Mouse (Mus musculus): Measurements from ENCODE around the gene Agl. TPM values are rescaled to one million over a fixed set of nuclear protein-coding genes. Genes with fewer than 3 reads are reported as not detected.

Gene Agl
- polyA plus RNA-seq, 1 experiment from 2014 or later = 17.4 TPM

- DNase-seq = no peak
- 96% methylated on average over 4 of the region's 4 CpGs for WGBS
- Histone ChIP-seq H3K36me3 (ENCODE audit: control insufficient read depth, insufficient read depth, low read length) (no peaks in the 10 kb centered on the region), H3K27me3 (ENCODE audit: control insufficient read depth, insufficient read depth, low read length) (no peaks in the 10 kb centered on the region), H3K27ac (replicated peaks; ENCODE audit: low read depth, low read length) (no peak overlapping the region), H3K9ac (replicated peaks; ENCODE audit: low read length) (no peak overlapping the region), H3K4me3 (replicated peaks; ENCODE audit: low read depth, low read length) (no peak overlapping the region), H3K9me3 (ENCODE audit: control insufficient read depth, low read length) (no peaks in the 10 kb centered on the region), H3K4me2 (ENCODE audit: low read length) (no peak overlapping the region), H3K4me1 (ENCODE audit: control insufficient read depth, insufficient read depth, low read length) (no peaks in the 10 kb centered on the region)
- ATAC-seq (ENCODE audit: low FRiP score, low TSS enrichment) = no peak
Observed at GRCm38 (mm10) chr3:116701601-116702000, 106.4 kb downstream of the Agl start.

- Histone ChIP-seq H3K36me3 (ENCODE audit: control insufficient read depth, insufficient read depth, low read length) (peaks cover 3% of the 10 kb centered on the region; the same call in 1 of the 2 replicates), H3K27me3 (ENCODE audit: control insufficient read depth, insufficient read depth, low read length) (no peaks in the 10 kb centered on the region), H3K27ac (replicated peaks; ENCODE audit: low read depth, low read length) (no peak overlapping the region), H3K4me3 (replicated peaks; ENCODE audit: low read depth, low read length) (no peak overlapping the region), H3K9ac (replicated peaks; ENCODE audit: low read length) (no peak overlapping the region), H3K9me3 (ENCODE audit: control insufficient read depth, low read length) (no peaks in the 10 kb centered on the region), H3K4me1 (ENCODE audit: control insufficient read depth, insufficient read depth, low read length) (no peaks in the 10 kb centered on the region), H3K4me2 (ENCODE audit: low read length) (no peak overlapping the region)
- WGBS = 67% methylated on average over 2 of the region's 2 CpGs
- no peak for ATAC-seq (ENCODE audit: low FRiP score, low TSS enrichment)
- DNase-seq = peak; percentile 8
Observed at GRCm38 (mm10) chr3:116698786-116699185, 109.2 kb downstream of the Agl start.

DNA sequence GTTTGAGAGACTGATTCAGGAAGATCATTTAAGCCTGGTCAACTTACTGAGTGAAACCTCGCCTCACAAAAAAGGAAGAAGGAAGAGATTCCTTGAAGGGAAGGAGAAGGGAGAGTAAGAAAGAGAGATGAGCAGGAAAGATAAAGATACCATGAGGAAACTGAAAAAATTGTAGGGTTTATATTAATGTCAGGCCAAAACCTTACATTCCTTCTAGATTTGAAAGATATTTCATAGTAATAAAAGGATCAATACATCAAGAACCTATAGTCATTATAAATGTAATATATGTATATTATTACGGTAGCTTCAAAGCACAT is 112.3 kb downstream of the Agl start:
- Histone ChIP-seq H3K4me2 (ENCODE audit: low read length) (no peak overlapping the region), H3K9me3 (ENCODE audit: control insufficient read depth, low read length) (no peaks in the 10 kb centered on the region), H3K9ac (replicated peaks; ENCODE audit: low read length) (no peak overlapping the region), H3K27ac (replicated peaks; ENCODE audit: low read depth, low read length) (no peak overlapping the region), H3K27me3 (ENCODE audit: control insufficient read depth, insufficient read depth, low read length) (no peaks in the 10 kb centered on the region), H3K36me3 (ENCODE audit: control insufficient read depth, insufficient read depth, low read length) (peaks cover 3% of the 10 kb centered on the region; the same call in 1 of the 2 replicates), H3K4me1 (ENCODE audit: control insufficient read depth, insufficient read depth, low read length) (no peaks in the 10 kb centered on the region), H3K4me3 (replicated peaks; ENCODE audit: low read depth, low read length) (no peak overlapping the region)
- DNase-seq (no peak), ATAC-seq (ENCODE audit: low FRiP score, low TSS enrichment) (no peak)
- 93% methylated on average over 2 of the region's 2 CpGs for WGBS

GRCm38 (mm10) chr3:116694955-116695665 is 112.9 kb downstream of the Agl start:
- no peak overlapping the region for H3K4me2 ChIP-seq (ENCODE audit: low read length)
- no peak overlapping the region for H3K9ac ChIP-seq (replicated peaks; ENCODE audit: low read length)
- no peaks in the 10 kb centered on the region for H3K9me3 ChIP-seq (ENCODE audit: control insufficient read depth, low read length)
- DNase-seq (no peak), ATAC-seq (ENCODE audit: low FRiP score, low TSS enrichment) (no peak)
- 92% methylated on average over 8 of the region's 8 CpGs for WGBS
- H3K36me3 ChIP-seq (ENCODE audit: control insufficient read depth, insufficient read depth, low read length) = peaks cover 3% of the 10 kb centered on the region; the same call in 1 of the 2 replicates
- no peak overlapping the region for H3K4me3 ChIP-seq (replicated peaks; ENCODE audit: low read depth, low read length)
- no peak overlapping the region for H3K27ac ChIP-seq (replicated peaks; ENCODE audit: low read depth, low read length)
- H3K4me1 ChIP-seq (ENCODE audit: control insufficient read depth, insufficient read depth, low read length) = no peaks in the 10 kb centered on the region
- H3K27me3 ChIP-seq (ENCODE audit: control insufficient read depth, insufficient read depth, low read length) = no peaks in the 10 kb centered on the region

DNA sequence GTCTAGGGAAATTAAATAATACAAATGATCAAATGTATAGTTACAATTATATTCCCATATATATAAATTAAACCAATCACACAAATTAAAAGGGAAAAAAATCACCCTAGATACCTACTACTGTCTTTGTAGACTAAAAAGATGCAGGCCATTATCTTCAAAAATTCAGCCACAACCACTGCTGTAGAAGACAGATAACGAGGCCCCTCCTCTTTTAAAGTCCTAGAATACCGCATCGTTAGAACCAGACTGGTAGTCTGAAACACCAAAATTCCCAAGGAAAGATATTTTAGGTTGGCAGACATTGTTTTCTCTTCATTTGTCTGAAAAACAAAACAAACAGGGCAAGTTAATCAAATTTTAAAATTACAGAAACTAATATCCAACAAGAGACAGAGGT is 113.7 kb downstream of the Agl start:
- 87% methylated on average over 3 of the region's 3 CpGs for WGBS
- ATAC-seq (ENCODE audit: low FRiP score, low TSS enrichment) (no peak), DNase-seq (no peak)
- Histone ChIP-seq H3K4me1 (ENCODE audit: control insufficient read depth, insufficient read depth, low read length) (no peaks in the 10 kb centered on the region), H3K9me3 (ENCODE audit: control insufficient read depth, low read length) (no peaks in the 10 kb centered on the region), H3K27me3 (ENCODE audit: control insufficient read depth, insufficient read depth, low read length) (no peaks in the 10 kb centered on the region), H3K4me3 (replicated peaks; ENCODE audit: low read depth, low read length) (no peak overlapping the region), H3K36me3 (ENCODE audit: control insufficient read depth, insufficient read depth, low read length) (peaks cover 3% of the 10 kb centered on the region; the same call in 1 of the 2 replicates), H3K4me2 (ENCODE audit: low read length) (no peak overlapping the region), H3K9ac (replicated peaks; ENCODE audit: low read length) (no peak overlapping the region), H3K27ac (replicated peaks; ENCODE audit: low read depth, low read length) (no peak overlapping the region)

Other genes starting within 250 kb of the Agl start
- 0.34 and 0.49 TPM in 2 replicates for gene Lrrc39, start 245.2 kb downstream of the Agl start, polyA plus RNA-seq (2014; fragmentation: Nextera tagmentation; extraction: Ambion mirVana)
- gene Sass6, start 213.2 kb downstream of the Agl start, polyA plus RNA-seq (2014; fragmentation: Nextera tagmentation; extraction: Ambion mirVana) = 10.0 and 16.2 TPM in 2 replicates
- gene Trmt13, start 193.6 kb downstream of the Agl start, polyA plus RNA-seq (2014; fragmentation: Nextera tagmentation; extraction: Ambion mirVana) = 22.9 and 26.1 TPM in 2 replicates
- 61.4 and 75.5 TPM in 2 replicates for gene Mfsd14a, start 145.5 kb downstream of the Agl start, polyA plus RNA-seq (2014; fragmentation: Nextera tagmentation; extraction: Ambion mirVana)
- gene Gm43191, start 126.9 kb downstream of the Agl start, polyA plus RNA-seq (2014; fragmentation: Nextera tagmentation; extraction: Ambion mirVana) = not detected in 2 replicates
- 7.9 and 8.3 TPM in 2 replicates for gene Slc35a3, start 95.3 kb downstream of the Agl start, polyA plus RNA-seq (2014; fragmentation: Nextera tagmentation; extraction: Ambion mirVana)
- gene Frrs1, start 51.3 kb upstream of the Agl start, polyA plus RNA-seq (2014; fragmentation: Nextera tagmentation; extraction: Ambion mirVana) = 4.0 and 5.6 TPM in 2 replicates
- not detected in 2 replicates for gene 4930455H04Rik, start 160.1 kb upstream of the Agl start, polyA plus RNA-seq (2014; fragmentation: Nextera tagmentation; extraction: Ambion mirVana)
- gene Palmd, start 160.8 kb upstream of the Agl start, polyA plus RNA-seq (2014; fragmentation: Nextera tagmentation; extraction: Ambion mirVana) = 7.3 and 11.5 TPM in 2 replicates